Mouse (Mus musculus) myocyte (in vitro differentiated cells): ENCODE data around the gene Tspan9.

Source experiments
- CEBPB ChIP-seq: IDR thresholded peaks from 2 replicates; pipeline ENCODE4 v1.6.1; 2011; ENCODE audit warnings: mild to moderate bottlenecking, moderate library complexity; ENCODE audit not compliant: poor library complexity, insufficient read depth, severe bottlenecking
- E2F4 ChIP-seq: IDR thresholded peaks from one replicate; pipeline ENCODE4 v1.6.1; 2011; ENCODE audit warnings: mild to moderate bottlenecking, control low read depth, moderate library complexity; ENCODE audit not compliant: insufficient read depth
- MAX ChIP-seq: IDR thresholded peaks from one replicate; pipeline ENCODE4 v1.6.1; 2011; ENCODE audit warnings: low read depth, mild to moderate bottlenecking, control low read depth
- MYOD1 ChIP-seq, 3 experiments: IDR thresholded peaks; one replicate each; pipeline ENCODE4 v1.6.1; 2011; ENCODE audit warnings: control low read depth in 2 of 3, low read depth in 2 of 3, mild to moderate bottlenecking in 2 of 3, moderate library complexity in 1 of 3; ENCODE audit not compliant: insufficient read length in 2 of 3, control insufficient read depth in 1 of 3
- MYOG ChIP-seq, 3 experiments: IDR thresholded peaks; one replicate each; pipeline ENCODE4 v1.6.1; 2011; ENCODE audit warnings: control low read depth in 2 of 3, low read depth in 2 of 3, mild to moderate bottlenecking in 2 of 3; ENCODE audit not compliant: insufficient read length in 2 of 3, control insufficient read depth in 1 of 3, insufficient read depth in 1 of 3
- POLR2A ChIP-seq: IDR thresholded peaks from one replicate; pipeline ENCODE4 v1.6.1; 2011; ENCODE audit warnings: low read depth, mild to moderate bottlenecking, control low read depth, moderate library complexity; ENCODE audit not compliant: insufficient read length
- POLR2AphosphoS2 ChIP-seq: IDR thresholded peaks from one replicate; pipeline ENCODE4 v1.6.1; 2011; ENCODE audit warnings: low read depth, control low read depth; ENCODE audit not compliant: insufficient read length
- TCF12 ChIP-seq: IDR thresholded peaks from one replicate; pipeline ENCODE4 v1.6.1; 2011; ENCODE audit warnings: mild to moderate bottlenecking, control low read depth; ENCODE audit not compliant: poor library complexity, insufficient read depth, severe bottlenecking
- TCF3 ChIP-seq: IDR thresholded peaks from one replicate; pipeline ENCODE4 v1.6.1; 2011; ENCODE audit warnings: low read depth, control low read depth; ENCODE audit not compliant: insufficient read length
- USF1 ChIP-seq: IDR thresholded peaks from one replicate; pipeline ENCODE4 v1.6.1; 2011; ENCODE audit warnings: low read depth, mild to moderate bottlenecking, control low read depth, moderate library complexity

- TF ChIP-seq POLR2A: no peak
- no peak for TF ChIP-seq TCF12
- TF ChIP-seq CEBPB: no peak
- no peak for TF ChIP-seq POLR2AphosphoS2
- TF ChIP-seq MYOD1 (IDR thresholded peaks at IDR 0.05; ENCODE audit: control insufficient read depth in 1 of 3, insufficient read length in 2 of 3, low read depth in 2 of 3): no peak
- TF ChIP-seq USF1: no peak
- TF ChIP-seq MYOG (IDR thresholded peaks at IDR 0.05; ENCODE audit: control insufficient read depth in 1 of 3, insufficient read depth in 1 of 3, insufficient read length in 2 of 3, low read depth in 2 of 3): peak in 1 of 3 experiments; percentile 48
- no peak for TF ChIP-seq E2F4
- TF ChIP-seq MAX: no peak
- TF ChIP-seq TCF3: no peak
Measured at GRCm38 (mm10) chr6:127953071-127953470, 190.3 kb downstream of the Tspan9 start.
